Mouse (Mus musculus): ENCODE results near the gene Chrnd.

Chrnd gene

DNA sequence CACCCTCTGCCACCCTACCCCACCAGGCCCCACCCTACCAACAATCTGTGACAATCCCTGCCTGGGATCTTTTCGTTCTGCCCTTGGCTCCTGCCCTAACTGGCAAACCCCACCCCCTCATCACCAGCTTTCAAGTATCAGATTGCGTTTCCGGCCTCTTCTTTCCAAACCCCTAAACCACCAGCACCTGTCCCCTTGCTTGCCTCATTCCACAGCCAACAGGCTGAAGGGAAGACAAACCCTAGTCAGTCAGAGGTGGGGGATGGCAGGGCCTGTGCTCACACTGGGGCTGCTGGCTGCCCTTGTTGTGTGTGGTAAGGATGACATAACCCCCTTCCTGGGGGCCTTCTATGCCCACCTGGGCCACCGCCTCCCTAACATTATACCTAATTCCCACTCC, at the start of gene Chrnd:
Gene Chrnd, plus strand, starts transcription at position 179 of the 400 bp plus-strand sequence.
- no peak for DNase-seq (ENCODE audit: low spot score in 2 of 2)

GRCm38 (mm10) chr1:87141550-87141949, 48.9 kb upstream of the Chrnd start:
- no peak for DNase-seq (ENCODE audit: low spot score in 2 of 2)

- DNase-seq (ENCODE audit: low spot score in 2 of 2): no peak
Measured at GRCm38 (mm10) chr1:87142456-87142855, 48.0 kb upstream of the Chrnd start.

DNA sequence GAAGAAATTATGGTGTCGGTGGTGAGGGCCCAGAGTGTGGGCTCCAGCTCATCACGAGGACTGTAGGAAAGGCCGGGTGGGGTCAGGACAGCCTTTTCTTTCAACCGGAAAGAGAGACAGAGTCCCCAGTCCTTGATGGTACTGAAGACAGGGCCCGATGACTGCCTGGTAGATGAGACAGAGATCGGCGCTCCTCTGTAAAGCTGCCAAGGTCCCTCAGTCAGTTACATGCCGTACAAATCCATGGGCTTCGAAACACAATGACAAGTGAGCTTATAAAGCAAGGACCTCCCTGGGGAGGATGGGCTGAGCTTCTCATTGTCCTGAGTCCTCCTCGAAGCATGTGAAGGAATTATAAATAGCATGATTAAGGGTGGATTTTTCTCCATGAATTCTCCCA, 47.3 kb upstream of the Chrnd start:
- DNase-seq (ENCODE audit: low spot score in 2 of 2): no peak

- no peak for DNase-seq (ENCODE audit: low spot score in 2 of 2)
Measured at GRCm38 (mm10) chr1:87149422-87149821, 41.0 kb upstream of the Chrnd start.

DNA sequence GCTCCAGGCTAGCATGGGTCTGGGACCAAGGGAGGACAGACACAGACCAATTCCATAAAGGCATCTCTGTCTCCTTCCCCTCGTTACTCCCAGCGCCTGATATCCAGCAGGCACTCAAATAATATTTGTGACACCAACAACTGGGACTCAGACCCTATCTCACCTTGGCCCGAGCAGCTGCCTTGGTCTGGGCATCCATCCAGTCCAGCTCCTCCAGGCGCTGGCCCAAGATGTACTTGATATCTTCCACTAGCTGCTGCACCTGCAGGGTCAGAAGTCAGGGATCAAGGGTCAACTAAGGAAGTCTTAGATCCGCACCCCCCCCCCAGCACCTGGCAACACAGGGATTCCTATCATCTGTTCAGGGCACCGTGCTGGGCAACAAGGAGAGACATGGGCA, 39.1 kb upstream of the Chrnd start:
- no peak for DNase-seq (ENCODE audit: low spot score in 2 of 2)

DNA sequence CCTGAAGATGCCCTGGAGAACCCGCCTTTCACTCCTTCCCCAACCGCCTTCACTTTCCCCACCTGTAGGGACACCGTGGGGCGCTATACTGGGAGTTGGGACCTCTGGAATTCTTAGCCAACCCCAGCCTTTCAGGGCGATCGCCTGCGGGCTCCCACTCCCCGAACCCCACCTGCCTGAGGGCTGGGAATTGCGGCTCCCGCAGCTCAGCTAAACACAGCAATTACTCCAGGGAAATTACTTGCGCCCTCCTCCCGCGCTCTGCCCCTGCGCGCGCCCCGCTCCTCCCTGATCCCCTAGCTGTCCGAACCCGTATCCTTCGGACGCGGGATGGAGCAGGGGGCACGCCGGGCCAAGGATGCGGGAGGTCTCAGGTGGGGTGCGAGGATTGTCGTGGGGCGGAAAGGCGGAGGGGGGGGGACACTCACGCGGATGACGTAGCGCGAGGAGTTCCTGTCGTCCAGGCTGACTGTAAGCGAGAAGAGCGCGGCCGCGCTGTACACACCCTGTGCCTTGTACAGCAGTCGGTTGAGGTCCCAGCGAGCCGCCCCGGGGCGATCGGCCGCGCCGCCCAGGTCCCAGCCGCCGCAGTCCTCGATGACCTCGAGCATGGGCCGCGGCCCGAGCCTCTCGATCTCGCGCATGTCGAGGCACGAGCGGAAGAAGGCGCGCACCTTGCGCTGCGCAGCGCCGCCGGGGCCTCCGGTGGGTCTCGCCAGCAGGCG, 36.5 kb upstream of the Chrnd start:
- no peak for DNase-seq (ENCODE audit: low spot score in 2 of 2)

DNA sequence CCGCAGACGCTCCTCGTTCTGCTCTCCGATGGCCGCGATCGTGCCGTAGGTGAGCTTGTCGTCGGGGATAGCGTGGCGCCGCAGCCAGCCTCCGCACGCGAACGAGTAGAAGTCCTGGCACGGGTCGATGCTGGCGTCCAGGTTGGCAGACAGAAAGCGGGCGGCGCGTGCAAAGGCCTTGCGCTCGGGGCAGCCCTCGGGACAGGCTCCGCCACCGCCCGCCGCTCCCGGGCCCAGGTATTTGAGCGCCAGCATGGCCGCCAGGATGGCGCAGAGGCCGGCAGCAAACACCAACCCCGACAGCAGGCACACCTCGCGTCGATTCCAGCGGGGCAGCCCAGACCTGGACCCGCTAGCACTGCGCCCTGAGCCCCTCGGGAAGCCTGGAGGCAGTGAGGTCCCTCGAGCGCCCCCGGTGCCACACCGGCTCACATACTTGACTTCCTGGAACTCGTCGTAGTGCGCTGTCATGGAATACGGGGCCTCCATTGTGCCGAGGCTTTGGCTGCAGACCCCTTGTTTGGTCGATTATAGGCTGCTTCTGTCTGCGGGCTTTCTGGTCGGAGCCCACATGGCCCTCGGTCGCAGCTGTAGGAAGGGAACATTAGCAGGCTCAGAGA, 35.8 kb upstream of the Chrnd start:
- DNase-seq (ENCODE audit: low spot score in 2 of 2): no peak

GRCm38 (mm10) chr1:87155531-87156198, 34.7 kb upstream of the Chrnd start:
- DNase-seq (ENCODE audit: low spot score in 2 of 2): no peak

DNA sequence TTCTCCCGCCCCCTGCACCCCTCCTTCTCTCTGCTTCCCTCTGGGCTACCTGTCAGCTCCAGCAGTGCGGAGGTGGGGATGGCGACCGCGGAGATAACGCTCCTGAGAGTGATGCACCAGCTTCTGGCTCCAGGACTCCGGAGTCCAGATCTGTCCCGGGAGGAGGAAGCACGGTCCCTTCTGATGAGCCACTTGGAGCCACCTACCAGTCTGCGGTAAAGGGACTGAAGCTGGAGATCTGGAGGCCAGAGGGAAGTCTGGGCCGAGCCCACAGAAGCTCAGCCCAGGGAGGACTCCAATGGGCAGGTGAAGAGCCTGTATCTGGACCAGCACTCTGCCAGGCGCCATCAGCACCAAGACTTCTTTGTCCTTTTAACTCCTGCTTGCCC, 34.2 kb upstream of the Chrnd start, which contains the start of gene Ecel1:
Gene Ecel1, minus strand, starts transcription at position 323 of the 389 bp plus-strand sequence.
- no peak for DNase-seq (ENCODE audit: low spot score in 2 of 2)

- DNase-seq (ENCODE audit: low spot score in 2 of 2): no peak
Measured at GRCm38 (mm10) chr1:87159396-87159795, 31.0 kb upstream of the Chrnd start.

- no peak for DNase-seq (ENCODE audit: low spot score in 2 of 2)
Measured at GRCm38 (mm10) chr1:87164164-87164795, 26.1 kb upstream of the Chrnd start.

DNA sequence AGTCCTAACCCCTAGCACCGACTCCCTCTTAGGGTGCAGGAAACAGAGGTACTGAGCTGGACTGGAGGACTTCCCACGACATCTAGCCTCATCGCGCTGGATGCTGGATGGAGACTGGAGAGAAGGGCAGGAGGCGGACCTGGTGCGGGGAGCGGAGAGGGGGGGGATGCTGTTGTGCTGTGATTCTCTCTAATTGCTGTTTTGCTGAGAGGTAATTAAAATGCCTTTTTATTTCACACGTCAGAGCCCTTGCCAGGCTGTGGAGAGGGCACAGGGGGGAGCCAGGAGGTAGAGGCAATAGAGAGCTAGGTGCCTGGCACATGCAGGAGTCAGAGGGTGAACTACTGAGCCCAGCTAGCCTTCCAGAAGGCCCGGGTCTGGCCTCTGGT, 25.6 kb upstream of the Chrnd start:
- DNase-seq (ENCODE audit: low spot score in 2 of 2): no peak

DNA sequence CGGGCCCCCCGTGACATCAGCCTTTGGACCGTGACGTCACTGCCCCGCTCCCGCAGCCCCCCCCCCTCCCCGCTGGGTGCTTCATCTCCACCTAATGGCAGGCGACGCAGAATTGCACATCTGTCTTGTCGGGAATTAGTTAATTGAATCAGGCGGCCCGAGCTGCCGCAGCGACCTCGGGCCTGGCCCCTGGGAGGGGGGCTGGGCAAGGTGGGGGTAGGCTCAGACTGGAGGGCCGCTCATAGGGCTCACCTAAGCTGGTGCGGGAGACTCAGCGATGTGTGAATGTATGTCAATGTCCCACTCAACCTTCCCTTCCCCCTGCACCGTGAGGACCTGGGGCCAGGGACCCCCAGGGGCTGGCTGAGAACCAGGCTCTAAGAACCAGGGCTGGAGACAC, 19.9 kb upstream of the Chrnd start:
- DNase-seq (ENCODE audit: low spot score in 2 of 2): no peak

DNA sequence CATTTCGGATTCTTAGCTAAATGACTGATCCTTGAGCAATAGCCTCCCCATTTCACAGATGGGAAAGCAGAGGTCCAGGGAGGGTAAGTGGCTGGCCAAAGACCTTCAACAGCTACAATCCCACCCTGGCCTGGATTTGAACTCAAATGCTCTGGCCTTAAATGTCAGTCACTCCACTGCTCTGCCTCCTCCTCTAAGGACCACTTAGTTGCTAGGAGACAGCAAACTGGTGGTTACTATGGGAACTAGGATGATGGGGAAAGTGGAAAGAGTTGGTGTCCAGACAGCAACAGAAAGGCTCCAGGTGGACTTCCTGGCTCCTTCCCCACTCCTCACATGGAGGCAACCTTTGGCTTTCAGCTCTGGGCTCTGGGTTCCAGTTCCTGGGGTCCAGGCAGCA, 19.1 kb upstream of the Chrnd start:
- DNase-seq (ENCODE audit: low spot score in 2 of 2): no peak

GRCm38 (mm10) chr1:87172316-87172715, 18.1 kb upstream of the Chrnd start:
- DNase-seq (ENCODE audit: low spot score in 2 of 2): no peak

GRCm38 (mm10) chr1:87174006-87174955, 16.1 kb upstream of the Chrnd start:
- peak in 1 of 2 experiments; percentile 63 for DNase-seq (ENCODE audit: low spot score in 2 of 2)

- peak; percentile 65 to 81 for DNase-seq (ENCODE audit: low spot score in 2 of 2)
Measured at GRCm38 (mm10) chr1:87175852-87176292, 14.5 kb upstream of the Chrnd start.

- DNase-seq (ENCODE audit: low spot score in 2 of 2): no peak
Measured at GRCm38 (mm10) chr1:87180896-87181295, 9.5 kb upstream of the Chrnd start.

DNA sequence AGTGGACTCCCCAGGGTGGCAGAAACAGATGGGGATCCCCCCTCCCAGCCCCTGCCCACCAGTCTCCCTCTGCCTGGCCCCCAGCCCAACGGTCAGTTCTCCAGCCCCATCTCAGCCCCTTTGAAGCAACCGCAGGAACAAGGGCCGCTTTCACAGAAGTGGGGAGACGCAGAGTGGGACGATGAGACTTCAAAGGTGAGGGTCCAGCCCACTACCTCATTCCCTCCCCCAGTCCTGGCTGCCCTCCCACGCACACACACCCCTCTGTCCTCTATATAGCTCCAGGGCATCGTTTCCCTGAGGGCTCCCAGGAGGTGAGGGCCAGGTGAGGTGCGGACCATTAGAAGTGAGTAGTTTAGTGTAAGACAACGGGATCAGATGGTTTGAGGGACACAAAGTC, 7.4 kb upstream of the Chrnd start, which contains the start of gene Prss56:
Gene Prss56, plus strand, starts transcription at position 301 of the 400 bp plus-strand sequence.
- no peak for DNase-seq (ENCODE audit: low spot score in 2 of 2)
